17 mouse cellular contexts compared by ENCODE assay signal in the genomic region with DNA sequence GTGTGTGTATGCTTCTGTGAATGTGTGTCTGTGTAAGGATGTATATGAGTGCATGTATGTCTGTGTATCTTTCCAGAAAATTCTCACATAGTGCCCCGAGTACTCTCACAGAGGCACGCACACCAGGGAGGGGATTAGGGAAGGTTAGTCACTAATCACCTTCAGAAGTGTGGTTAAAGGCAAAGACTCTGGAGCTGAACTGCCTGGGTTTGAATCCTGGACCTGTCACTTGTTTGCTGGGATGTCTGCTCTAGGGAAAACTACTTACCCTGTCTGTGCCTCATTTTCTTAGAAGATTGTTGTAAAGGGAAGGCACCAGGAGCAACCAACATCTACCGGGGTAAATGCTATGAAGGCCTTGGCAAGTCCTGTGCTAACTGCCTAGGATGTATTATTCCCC. TPM values are rescaled to one million over a fixed set of nuclear protein-coding genes. Genes with fewer than 3 reads are reported as not detected.
DNase-seq lines count a peak whose midpoint lies in the region; ATAC-seq and TF ChIP-seq lines count a peak whose summit lies in the region.
"Had no signal": no experiment of that assay in that cellular context is flagged by ENCODE, and none has a peak within 500 bp of the region (broad histone marks: within the 10 kb centered on the region; RNA-seq: fewer than 3 reads in every experiment).

No protein-coding gene starts in this region.

- H3K4me3 ChIP-seq in heart, embryonic 13.5 days, result no peak overlapping the region
- no peak overlapping the region for H3K4me3 ChIP-seq in lung, embryonic 14.5 days (ENCODE audit: low read depth, low read length)
- H3K4me3 ChIP-seq in embryonic facial prominence, embryonic 10.5 days, result no peak overlapping the region
- H3K4me3 ChIP-seq in macrophage (ENCODE audit: inconsistent target), result peak overlapping the region; percentile 19
- H3K4me3 ChIP-seq: liver, embryonic 13.5 days had no signal

- H3K9me3 ChIP-seq in heart, embryonic 13.5 days, result no peaks in the 10 kb centered on the region
- no peaks in the 10 kb centered on the region for H3K9me3 ChIP-seq in lung, embryonic 14.5 days (ENCODE audit: low read depth, low read length)
- H3K9me3 ChIP-seq in embryonic facial prominence, embryonic 10.5 days, result no peaks in the 10 kb centered on the region
- H3K9me3 ChIP-seq: liver, embryonic 13.5 days had no signal

- no peak for DNase-seq in heart, adult 9 months (ENCODE audit: low spot score in 2 of 2)
- DNase-seq in lung, embryonic 14.5 days, result no peak
- DNase-seq in lung, postnatal 14 days, result no peak
- no peak for DNase-seq in embryonic facial prominence, embryonic 10.5 days (ENCODE audit: low spot score)
- DNase-seq: cerebellum, adult 11 months; cerebellum, postnatal 36 days; liver, embryonic 13.5 days; right cerebral cortex, adult 18-20 months had no signal

- no peaks in the 10 kb centered on the region for H3K36me3 ChIP-seq in heart, embryonic 13.5 days
- H3K36me3 ChIP-seq in lung, embryonic 14.5 days (ENCODE audit: insufficient read depth), result no peaks in the 10 kb centered on the region
- no peaks in the 10 kb centered on the region for H3K36me3 ChIP-seq in embryonic facial prominence, embryonic 10.5 days (replicated peaks)
- no peaks in the 10 kb centered on the region for H3K36me3 ChIP-seq in macrophage (ENCODE audit: inconsistent target)
- H3K36me3 ChIP-seq: liver, embryonic 13.5 days had no signal

- H3K27me3 ChIP-seq in heart, embryonic 13.5 days (replicated peaks), result no peaks in the 10 kb centered on the region
- H3K27me3 ChIP-seq in lung, embryonic 14.5 days (ENCODE audit: insufficient read depth, low read length), result no peaks in the 10 kb centered on the region
- no peaks in the 10 kb centered on the region for H3K27me3 ChIP-seq in embryonic facial prominence, embryonic 10.5 days (replicated peaks; ENCODE audit: low read depth, poor library complexity, severe bottlenecking)
- H3K27me3 ChIP-seq: liver, embryonic 13.5 days had no signal

- peak overlapping the region; percentile 94 for H3K27ac ChIP-seq in heart, embryonic 13.5 days (replicated peaks)
- H3K27ac ChIP-seq in lung, embryonic 14.5 days (ENCODE audit: low read depth), result peak overlapping the region; percentile 31; the same call in 1 of the 2 replicates
- H3K27ac ChIP-seq in embryonic facial prominence, embryonic 10.5 days (replicated peaks), result peak overlapping the region; percentile 51; the same call in 1 of the 2 replicates
- H3K27ac ChIP-seq in macrophage, result peak overlapping the region; percentile 99
- H3K27ac ChIP-seq: liver, embryonic 13.5 days had no signal

- no peak overlapping the region; the same call in 1 of the 2 replicates for H3K4me2 ChIP-seq in heart, embryonic 13.5 days
- no peak overlapping the region for H3K4me2 ChIP-seq in lung, embryonic 14.5 days
- H3K4me2 ChIP-seq: liver, embryonic 13.5 days had no signal

- WGBS in heart, embryonic 13.5 days, result 63% methylated on average over 3 of the region's 3 CpGs
- 63% methylated on average over 3 of the region's 3 CpGs for WGBS in lung, embryonic 14.5 days
- 49% methylated on average over 3 of the region's 3 CpGs for WGBS in embryonic facial prominence, embryonic 10.5 days
- WGBS in macrophage (ENCODE audit: missing documents), result 80% methylated on average over 3 of the region's 3 CpGs

- H3K79me2 ChIP-seq in macrophage (ENCODE audit: inconsistent target), result peaks cover 12% of the 10 kb centered on the region

- peaks cover 52% of the 10 kb centered on the region for H3K4me1 ChIP-seq in heart, embryonic 13.5 days
- 0 out of 2 replicates have a peak, but pooled peaks cover 3% of the 10 kb centered on the region for H3K4me1 ChIP-seq in lung, embryonic 14.5 days (ENCODE audit: insufficient read depth)
- H3K4me1 ChIP-seq in embryonic facial prominence, embryonic 10.5 days, result peaks cover 39% of the 10 kb centered on the region

- no peak for ATAC-seq in heart, embryonic 13.5 days (ENCODE audit: extremely low read depth, insufficient number of reproducible peaks, low FRiP score, low TSS enrichment)
- no peak for ATAC-seq in lung, embryonic 14.5 days (ENCODE audit: insufficient read depth)
- ATAC-seq in CD4-positive, CD25-positive, alpha-beta regulatory T cell, adult 4 months, result no peak
- ATAC-seq: forebrain, embryonic 14.5 days had no signal

- no peak for TF ChIP-seq CTCF in lung, embryonic 14.5 days (IDR thresholded peaks at IDR 0.05; ENCODE audit: low read depth)

- H3K9ac ChIP-seq in heart, embryonic 13.5 days, result peak overlapping the region; percentile 38
- H3K9ac ChIP-seq in lung, embryonic 14.5 days, result no peak overlapping the region
- H3K9ac ChIP-seq: liver, embryonic 13.5 days had no signal

RNA-seq across cellular contexts. Expression of gene Ninj2, which starts 22.3 kb away (rescaled TPM):
- polyA plus RNA-seq in heart, embryonic 13.5 days (2015; fragmentation: Nextera tagmentation; extraction: Ambion mirVana), result not detected in 2 replicates
- 0.30 and 0.39 TPM in 2 replicates for polyA plus RNA-seq in lung, embryonic 14.5 days (2014; fragmentation: Nextera tagmentation; extraction: Ambion mirVana)
- polyA plus RNA-seq in embryonic facial prominence, embryonic 10.5 days (2016; fragmentation: Nextera tagmentation; extraction: Ambion mirVana), result not detected in 2 replicates
- total RNA-seq in macrophage (2018; cell fraction: chromatin; rRNA removed), result not detected
- total RNA-seq in macrophage (2018; cell fraction: cytosol; rRNA removed), result under 1 TPM in 6 of 26 experiments, not detected in 20; 0.18 to 0.34 (median 0.29) TPM
- not detected for total RNA-seq in macrophage (2018; cell fraction: nucleus; rRNA removed)
- not detected in 3 replicates for polyA plus RNA-seq in macrophage (2018)
- 1 to 10 TPM; 1.2 to 2.3 TPM for polyA plus RNA-seq in CD4-positive, CD25-positive, alpha-beta regulatory T cell, adult 4 months (2017; shearing (Covaris generic))
- total RNA-seq: adrenal gland, postnatal 4 days; hematopoietic stem cell, adult 5-6 weeks; megakaryocyte-erythroid progenitor cell, adult 5-6 weeks; neutrophil, adult 5-6 weeks had no signal
- polyA plus RNA-seq: forebrain, embryonic 14.5 days; intestine, embryonic 14.5 days; liver, embryonic 13.5 days had no signal

Comparison
In these comparisons a context has a peak if more than half of its experiments do, and no peak if none do; other contexts are left out.
1. H3K27ac ChIP-seq: peak in every context shown above with its lines; median percentile 99 in macrophage; 94 in heart, embryonic 13.5 days; 51 in embryonic facial prominence, embryonic 10.5 days; 31 in lung, embryonic 14.5 days.